Mouse (Mus musculus) gastrocnemius, postnatal 36 days (tissue): ENCODE data around the gene Acp7. TPM values are rescaled to one million over a fixed set of nuclear protein-coding genes. Genes with fewer than 3 reads are reported as not detected.

Experiments
- microRNA-seq, 2 experiments: library from miRNA; unstranded; fragments of <30 nt; microRNA quantifications; one replicate each; pipeline ENCODE4 v1.2.0; 2021
- total RNA-seq, 2 experiments: library from RNA; stranded (reverse); gene quantifications; 2 replicates each; pipeline ENCODE4 v1.2.3; 2021

The Acp7 gene
- total RNA-seq, 2 experiments from 2014 or later, result not detected

Small RNA genes within 50 kb of the gene (microRNA-seq; reads per million reads assigned to microRNA genes)
- 0 reads per million in 2 experiments for gene Mir7049

Other genes with a start within 250 kb of the Acp7 start
- 10 to 100 TPM; 19.1 to 22.1 TPM for gene Med29, start 238.6 kb downstream of the Acp7 start, total RNA-seq
- 10 to 100 TPM; 27.0 to 27.6 TPM for gene Paf1, start 238.4 kb downstream of the Acp7 start, total RNA-seq
- 1 to 10 TPM; 2.2 to 4.4 TPM for gene Gmfg, start 193.9 kb downstream of the Acp7 start, total RNA-seq
- gene Lrfn1, start 179.4 kb downstream of the Acp7 start, total RNA-seq, result under 1 TPM; 0.20 to 0.30 TPM
- not detected for gene Ifnl2, start 120.9 kb downstream of the Acp7 start, total RNA-seq
- gene Ifnl3, start 108.5 kb downstream of the Acp7 start, total RNA-seq, result not detected
- gene Sycn, start 90.4 kb downstream of the Acp7 start, total RNA-seq, result not detected
- not detected for gene Nccrp1, start 84.1 kb downstream of the Acp7 start, total RNA-seq
- 10 to 100 TPM; 11.6 to 13.9 TPM for gene Samd4b, start 33.2 kb downstream of the Acp7 start, total RNA-seq
- gene Pak4, start 33.1 kb downstream of the Acp7 start, total RNA-seq, result 1 to 10 TPM; 1.8 to 2.5 TPM
- under 1 TPM; 0.59 to 0.69 TPM for gene Fbxo27, start 61.5 kb upstream of the Acp7 start, total RNA-seq
- 1 to 10 TPM; 3.9 to 5.4 TPM for gene Fbxo17, start 85.5 kb upstream of the Acp7 start, total RNA-seq
- 10 to 100 TPM; 33.5 to 34.6 TPM for gene Mrps12, start 110.5 kb upstream of the Acp7 start, total RNA-seq
- 10 to 100 TPM; 14.6 to 16.0 TPM for gene Sars2, start 110.7 kb upstream of the Acp7 start, total RNA-seq
- gene Ccer2, start 124.8 kb upstream of the Acp7 start, total RNA-seq, result not detected
- 10 to 100 TPM; 85.5 to 86.4 TPM for gene Sirt2, start 135.4 kb upstream of the Acp7 start, total RNA-seq
- 10 to 100 TPM; 20.5 to 30.2 TPM for gene Nfkbib, start 136.2 kb upstream of the Acp7 start, total RNA-seq
- gene Rinl, start 157.6 kb upstream of the Acp7 start, total RNA-seq, result 1 to 10 TPM; 1.1 TPM
- gene Hnrnpl, start 177.2 kb upstream of the Acp7 start, total RNA-seq, result 100 to 1,000 TPM; 111 to 131 TPM
- gene Ech1, start 193.9 kb upstream of the Acp7 start, total RNA-seq, result 100 to 1,000 TPM; 214 to 252 TPM
- gene Lgals4, start 202.5 kb upstream of the Acp7 start, total RNA-seq, result 1 to 10 TPM; 2.5 to 3.1 TPM
- gene Lgals7, start 232.5 kb upstream of the Acp7 start, total RNA-seq, result not detected